Mouse (Mus musculus) fat pad, adult 2 months (tissue): Measurements from ENCODE around the gene Spata31d1d.

Source experiments
- DNase-seq: peaks from one replicate; pipeline ENCODE4 v3.0.0-alpha.2; 2011; ENCODE audit warnings: low read depth, low spot score; ENCODE audit errors: extremely low read depth

Gene Spata31d1d

DNA sequence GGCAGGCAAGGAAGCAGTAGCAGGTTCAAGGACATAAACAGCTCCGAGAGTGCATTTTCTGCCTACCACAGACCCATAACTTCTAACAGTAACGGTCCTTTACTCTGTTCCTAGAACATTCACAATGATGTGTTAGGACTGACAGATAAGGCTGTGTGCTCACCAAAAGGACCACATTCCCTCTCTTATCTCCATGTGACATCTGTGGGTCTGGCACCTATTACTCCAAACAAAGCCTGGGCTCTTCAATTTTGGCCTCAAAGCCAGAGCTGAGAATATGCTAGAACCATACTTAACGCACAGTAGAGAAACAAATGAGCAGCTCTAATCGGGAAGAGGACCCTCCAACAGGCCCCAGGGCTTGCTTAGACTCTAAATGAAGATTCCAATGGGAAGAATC is 51.6 kb downstream of the Spata31d1d start:
- no peak for DNase-seq

- DNase-seq: no peak
Measured at GRCm38 (mm10) chr13:59679306-59679705, 52.2 kb downstream of the Spata31d1d start.

GRCm38 (mm10) chr13:59676316-59677229 is 55.0 kb downstream of the Spata31d1d start:
- DNase-seq: no peak
